Mouse (Mus musculus) lung, postnatal 0 days (tissue): ENCODE results near the gene Kbtbd4.

Experiments used
- CTCF ChIP-seq: IDR thresholded peaks from 2 replicates; pipeline ENCODE4 v1.5.1; 2016; ENCODE audit warnings: antibody characterized with exemption, mild to moderate bottlenecking
- EP300 ChIP-seq: IDR thresholded peaks from 2 replicates; pipeline ENCODE4 v1.6.1; 2016; ENCODE audit warnings: antibody characterized with exemption, mild to moderate bottlenecking, control low read depth

DNA sequence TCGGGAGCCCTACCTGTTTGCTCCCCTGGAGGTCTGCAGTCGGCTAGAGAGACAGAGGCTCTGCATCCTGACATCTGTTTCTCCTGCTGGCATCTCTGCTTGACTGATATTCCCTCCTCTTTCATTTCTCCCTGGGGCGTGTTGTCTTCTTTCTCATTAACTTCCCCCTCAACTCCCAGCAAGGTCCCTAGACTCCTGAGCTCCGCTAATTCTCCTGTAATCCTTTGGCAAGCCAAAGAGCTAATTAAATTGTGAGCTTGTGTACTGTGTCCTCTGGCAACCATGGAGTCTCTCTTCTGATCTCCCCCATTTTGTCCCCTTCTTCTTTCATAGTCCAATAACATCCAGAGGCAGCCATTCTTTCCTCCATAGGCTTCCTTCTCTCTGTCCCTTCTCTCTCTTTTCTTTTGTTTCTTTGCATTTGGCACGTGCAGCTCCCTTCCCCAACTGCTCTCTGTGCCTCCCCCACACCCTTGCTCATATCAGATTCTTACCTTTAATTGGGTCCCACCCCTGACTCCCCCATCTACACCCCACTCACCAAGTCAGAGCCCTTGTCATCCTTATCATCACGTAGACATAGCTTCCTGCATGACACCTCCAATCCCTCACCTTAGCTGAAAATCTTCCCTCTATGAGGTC, 24.3 kb upstream of the Kbtbd4 start:
- TF ChIP-seq CTCF (no peak), EP300 (no peak)
